Comparison of ENCODE assay signal across 8 mouse cellular contexts in genomic region chr8:95807861-95808260, GRCm38 (mm10). TPM values are rescaled to one million over a fixed set of nuclear protein-coding genes. Genes with fewer than 3 reads are reported as not detected.
DNase-seq lines count a peak whose midpoint lies in the region; ATAC-seq lines count a peak whose summit lies in the region.

No protein-coding gene starts in this region.

- intact Hi-C loops in gastrocnemius, postnatal 14 days (cut with DNase I; ENCODE audit: low total_unique reads): no loop called here
- intact Hi-C loops in left cerebral cortex, postnatal 10 days (cut with DNase I): no loop called here

- peak; percentile 84 for ATAC-seq in inflammation-experienced regulatory T-cells, adult 6 months
- peak; percentile 90 for ATAC-seq in megakaryocyte-erythroid progenitor cell, adult 5-6 weeks (replicated peaks; ENCODE audit: low FRiP score, low TSS enrichment, poor library complexity, severe bottlenecking)

- peak; percentile 94 to 97 for DNase-seq in adrenal gland, adult (ENCODE audit: inconsistent age in 2 of 2, low spot score in 1 of 2)
- peak; percentile 96 for DNase-seq in embryo, embryonic 10.5 days (ENCODE audit: low spot score)
- DNase-seq in gastrocnemius, postnatal 14 days: peak; percentile 93
- DNase-seq in left cerebral cortex, postnatal 10 days (ENCODE audit: extremely low spot score in 1 of 2, low spot score in 2 of 2): peak; percentile 95 to 96
- peak; percentile 91 for DNase-seq in right cerebral cortex, postnatal 25 days
- peak; percentile 85 to 91 for DNase-seq in urinary bladder, postnatal 4 days (ENCODE audit: low spot score in 2 of 2)

RNA-seq across cellular contexts. Expression of gene Cnot1, which starts 0.6 kb away (rescaled TPM):
- total RNA-seq in gastrocnemius, postnatal 14 days (2021): 10 to 100 TPM; 59.6 to 62.9 TPM
- 10 to 100 TPM; 88.9 to 95.1 (median 94.7) TPM for polyA plus RNA-seq in inflammation-experienced regulatory T-cells, adult 6 months (2017; shearing (Covaris generic))
- 100 to 1,000 TPM; 136 to 146 TPM for total RNA-seq in left cerebral cortex, postnatal 10 days (2021)
- 278 and 316 TPM in 2 replicates for total RNA-seq in megakaryocyte-erythroid progenitor cell, adult 5-6 weeks (2014; fragmentation: Nextera tagmentation)
- 133 and 217 TPM in 2 replicates for total RNA-seq in megakaryocyte-erythroid progenitor cell, adult 5-6 weeks (2017)

RNA-seq across cellular contexts. Expression of gene Sap18b, which starts 17.3 kb away (rescaled TPM):
- total RNA-seq in gastrocnemius, postnatal 14 days (2021): 10 to 100 TPM; 78.3 to 88.9 TPM
- polyA plus RNA-seq in inflammation-experienced regulatory T-cells, adult 6 months (2017; shearing (Covaris generic)): 100 to 1,000 TPM; 257 to 291 (median 281) TPM
- 100 to 1,000 TPM; 101 to 114 TPM for total RNA-seq in left cerebral cortex, postnatal 10 days (2021)
- 91.4 and 188 TPM in 2 replicates for total RNA-seq in megakaryocyte-erythroid progenitor cell, adult 5-6 weeks (2014; fragmentation: Nextera tagmentation)
- 427 and 618 TPM in 2 replicates for total RNA-seq in megakaryocyte-erythroid progenitor cell, adult 5-6 weeks (2017)

RNA-seq across cellular contexts. Expression of gene Slc38a7, which starts 45.5 kb away (rescaled TPM):
- 1 to 10 TPM; 5.6 to 5.8 TPM for total RNA-seq in gastrocnemius, postnatal 14 days (2021)
- 1 to 10 TPM; 4.1 to 9.2 (median 6.9) TPM for polyA plus RNA-seq in inflammation-experienced regulatory T-cells, adult 6 months (2017; shearing (Covaris generic))
- total RNA-seq in left cerebral cortex, postnatal 10 days (2021): 10 to 100 TPM; 31.4 to 35.4 TPM
- total RNA-seq in megakaryocyte-erythroid progenitor cell, adult 5-6 weeks (2014; fragmentation: Nextera tagmentation): 10.0 and 13.4 TPM in 2 replicates
- 6.2 and 13.1 TPM in 2 replicates for total RNA-seq in megakaryocyte-erythroid progenitor cell, adult 5-6 weeks (2017)

Comparison
In these comparisons a context has a peak if more than half of its experiments do, and no peak if none do; other contexts are left out.
1. Peak in every context shown above with its lines: DNase-seq and ATAC-seq.